Mouse (Mus musculus): Measurements from ENCODE around the gene C1rl. TPM values are rescaled to one million over a fixed set of nuclear protein-coding genes. Genes with fewer than 3 reads are reported as not detected.
"Not testable (repeated sequence)": the region's sequence is repeated elsewhere in the genome, so short reads cannot be mapped to it uniquely, and the experiment has no call there.

Gene C1rl
- polyA plus RNA-seq, 1 experiment from 2014 or later: 0.39 TPM

DNA sequence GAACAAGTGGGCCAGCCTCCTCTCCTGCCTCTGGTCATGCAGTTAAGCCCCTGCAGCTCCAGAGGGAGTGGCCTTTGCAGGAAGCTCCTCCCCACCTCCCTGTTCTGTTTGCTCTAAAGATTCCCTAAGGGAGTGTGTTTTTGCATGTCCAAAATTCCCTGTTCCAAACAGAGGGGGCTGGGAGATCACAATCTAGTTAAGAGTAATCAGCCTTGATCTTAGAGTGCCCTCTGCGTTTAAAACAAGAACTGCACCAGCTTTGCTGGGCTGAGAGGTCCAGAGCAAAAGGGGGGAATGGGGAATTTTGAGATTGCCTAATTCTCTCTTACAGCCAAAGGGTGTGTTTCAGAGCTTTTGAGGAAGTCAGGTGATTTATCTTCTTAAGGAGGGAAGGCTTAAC, 49.4 kb downstream of the C1rl start, which contains the start of gene C1s1:
C1s1 (minus strand) TSS at position 76 of the 400 bp plus-strand sequence.
- WGBS: 4% methylated on average over 1 of the region's 1 CpGs
- H3K4me1 ChIP-seq (ENCODE audit: control insufficient read depth, insufficient read depth, low read depth, low read length); H3K4me3 ChIP-seq (ENCODE audit: low read length); H3K9me3 ChIP-seq (ENCODE audit: control insufficient read depth, low read length); H3K27me3 ChIP-seq (replicated peaks; ENCODE audit: control insufficient read depth, insufficient read depth, low read length); ATAC-seq; H3K36me3 ChIP-seq (ENCODE audit: control insufficient read depth, insufficient read depth, low read length); H3K4me2 ChIP-seq (ENCODE audit: low read length); H3K9ac ChIP-seq (ENCODE audit: low read depth, low read length); H3K27ac ChIP-seq (ENCODE audit: low read depth, low read length): not testable (repeated sequence)

DNA sequence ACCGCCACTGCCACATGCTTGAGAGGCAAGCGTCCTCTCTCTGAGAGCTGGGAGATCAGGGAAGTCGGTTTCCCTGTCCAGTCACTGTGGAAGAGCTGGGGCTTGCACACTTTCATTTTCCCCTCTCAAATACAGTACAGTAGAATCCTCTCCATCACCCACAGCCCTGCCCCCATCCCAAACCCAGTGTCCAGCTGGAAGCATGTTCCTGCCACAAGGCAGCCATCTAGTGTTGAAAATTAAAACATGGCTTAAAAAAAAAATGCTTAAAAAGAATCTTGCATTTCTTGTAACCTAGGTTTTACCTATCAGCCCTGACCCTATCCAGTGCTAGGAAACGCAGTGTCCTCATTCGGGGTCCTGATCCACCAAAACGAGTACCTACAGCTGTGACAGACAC, 51.6 kb downstream of the C1rl start:
- H3K4me1 ChIP-seq (ENCODE audit: control insufficient read depth, insufficient read depth, low read depth, low read length): no peaks in the 10 kb centered on the region
- no peak overlapping the region for H3K27ac ChIP-seq (ENCODE audit: low read depth, low read length)
- H3K4me2 ChIP-seq (ENCODE audit: low read length): no peak overlapping the region
- WGBS: 87% methylated on average over 5 of the region's 6 CpGs
- H3K9me3 ChIP-seq (ENCODE audit: control insufficient read depth, low read length): no peaks in the 10 kb centered on the region
- ATAC-seq: no peak
- H3K36me3 ChIP-seq (ENCODE audit: control insufficient read depth, insufficient read depth, low read length): no peaks in the 10 kb centered on the region
- no peak overlapping the region for H3K9ac ChIP-seq (ENCODE audit: low read depth, low read length)
- H3K4me3 ChIP-seq (ENCODE audit: low read length): no peak overlapping the region
- no peaks in the 10 kb centered on the region for H3K27me3 ChIP-seq (replicated peaks; ENCODE audit: control insufficient read depth, insufficient read depth, low read length)

DNA sequence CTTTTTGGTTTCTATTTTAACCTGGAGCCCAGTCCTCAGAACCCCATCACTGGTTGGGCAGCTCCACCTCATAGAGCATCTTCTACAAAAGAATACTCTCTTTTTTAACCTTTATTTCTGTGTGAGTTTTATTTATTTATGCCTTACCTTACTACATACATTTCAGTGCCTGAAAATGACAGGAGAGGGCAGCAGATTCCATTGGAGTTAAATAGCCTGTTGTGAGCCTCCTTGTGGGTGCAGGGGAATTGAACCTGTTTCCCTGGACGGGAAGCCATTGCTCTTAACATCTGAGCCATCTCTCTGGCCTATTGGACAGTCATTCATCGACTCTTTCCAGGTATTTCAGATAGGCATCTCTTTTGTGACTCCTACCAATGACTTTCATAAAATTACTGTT, 52.5 kb downstream of the C1rl start:
- no peak for ATAC-seq
- WGBS: 89% methylated on average over 2 of the region's 2 CpGs
- H3K9ac ChIP-seq (ENCODE audit: low read depth, low read length): no peak overlapping the region
- H3K4me3 ChIP-seq (ENCODE audit: low read length): no peak overlapping the region
- no peaks in the 10 kb centered on the region for H3K27me3 ChIP-seq (replicated peaks; ENCODE audit: control insufficient read depth, insufficient read depth, low read length)
- H3K9me3 ChIP-seq (ENCODE audit: control insufficient read depth, low read length): 0 out of 2 replicates have a peak, but pooled peaks cover 2% of the 10 kb centered on the region
- H3K27ac ChIP-seq (ENCODE audit: low read depth, low read length): no peak overlapping the region
- H3K4me1 ChIP-seq (ENCODE audit: control insufficient read depth, insufficient read depth, low read depth, low read length): no peaks in the 10 kb centered on the region
- H3K4me2 ChIP-seq (ENCODE audit: low read length): no peak overlapping the region
- H3K36me3 ChIP-seq (ENCODE audit: control insufficient read depth, insufficient read depth, low read length): no peaks in the 10 kb centered on the region

DNA sequence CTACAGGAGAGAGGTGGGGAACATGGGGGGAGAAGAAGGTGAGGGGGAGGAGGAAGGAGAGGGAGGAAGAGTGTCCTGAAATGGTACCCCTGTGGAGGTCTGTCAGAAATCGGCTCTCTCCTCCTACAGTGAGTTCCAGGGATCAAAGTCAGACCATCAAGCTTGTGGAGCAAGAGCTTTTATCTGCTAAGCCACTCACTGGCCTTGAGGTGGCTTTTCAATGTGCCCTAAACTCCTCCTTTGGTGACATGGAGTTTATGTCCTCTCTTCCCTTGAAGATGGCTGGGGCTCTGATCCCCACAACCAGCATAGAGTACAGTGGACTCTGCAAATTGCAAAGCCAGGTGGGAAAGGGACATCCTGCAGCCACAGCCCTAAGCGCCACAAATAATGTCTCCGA, 55.1 kb downstream of the C1rl start:
- not testable (repeated sequence) for H3K9ac ChIP-seq (ENCODE audit: low read depth, low read length); H3K27ac ChIP-seq (ENCODE audit: low read depth, low read length); H3K4me2 ChIP-seq (ENCODE audit: low read length); H3K27me3 ChIP-seq (replicated peaks; ENCODE audit: control insufficient read depth, insufficient read depth, low read length); H3K4me1 ChIP-seq (ENCODE audit: control insufficient read depth, insufficient read depth, low read depth, low read length); H3K36me3 ChIP-seq (ENCODE audit: control insufficient read depth, insufficient read depth, low read length); H3K9me3 ChIP-seq (ENCODE audit: control insufficient read depth, low read length); ATAC-seq; H3K4me3 ChIP-seq (ENCODE audit: low read length)
- 90% methylated on average over 3 of the region's 3 CpGs for WGBS

DNA sequence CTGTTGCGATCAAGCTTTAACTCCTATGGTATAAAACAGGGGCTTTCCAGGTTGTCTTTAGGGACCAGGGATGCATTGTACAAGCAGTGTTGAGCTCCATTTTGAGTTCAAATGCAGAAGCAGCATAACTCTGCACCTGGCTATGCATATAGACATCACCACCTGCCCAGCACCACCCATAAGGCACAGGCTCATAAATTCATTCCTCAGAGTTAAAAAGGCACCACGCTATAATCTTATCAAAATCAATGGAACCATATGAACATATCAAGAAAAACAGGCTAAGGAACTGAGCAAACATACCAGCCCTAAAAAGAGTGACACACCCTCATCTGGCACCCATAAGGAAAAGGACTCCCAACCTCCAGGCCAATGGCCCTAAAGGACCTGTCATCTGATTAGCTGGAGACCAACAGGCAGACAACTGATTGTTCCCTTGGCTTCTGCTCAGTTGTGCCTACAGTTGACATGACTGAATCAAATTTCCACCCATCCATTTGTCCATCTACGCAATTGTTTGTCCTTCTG, 56.2 kb downstream of the C1rl start:
- Histone ChIP-seq H3K4me1 (ENCODE audit: control insufficient read depth, insufficient read depth, low read depth, low read length) (no peaks in the 10 kb centered on the region), H3K4me3 (ENCODE audit: low read length) (no peak overlapping the region), H3K9ac (ENCODE audit: low read depth, low read length) (no peak overlapping the region), H3K27ac (ENCODE audit: low read depth, low read length) (no peak overlapping the region), H3K36me3 (ENCODE audit: control insufficient read depth, insufficient read depth, low read length) (no peaks in the 10 kb centered on the region), H3K4me2 (ENCODE audit: low read length) (no peak overlapping the region), H3K27me3 (replicated peaks; ENCODE audit: control insufficient read depth, insufficient read depth, low read length) (no peaks in the 10 kb centered on the region), H3K9me3 (ENCODE audit: control insufficient read depth, low read length) (peaks cover 7% of the 10 kb centered on the region)
- 87% methylated on average over 3 of the region's 3 CpGs for WGBS
- no peak for ATAC-seq

DNA sequence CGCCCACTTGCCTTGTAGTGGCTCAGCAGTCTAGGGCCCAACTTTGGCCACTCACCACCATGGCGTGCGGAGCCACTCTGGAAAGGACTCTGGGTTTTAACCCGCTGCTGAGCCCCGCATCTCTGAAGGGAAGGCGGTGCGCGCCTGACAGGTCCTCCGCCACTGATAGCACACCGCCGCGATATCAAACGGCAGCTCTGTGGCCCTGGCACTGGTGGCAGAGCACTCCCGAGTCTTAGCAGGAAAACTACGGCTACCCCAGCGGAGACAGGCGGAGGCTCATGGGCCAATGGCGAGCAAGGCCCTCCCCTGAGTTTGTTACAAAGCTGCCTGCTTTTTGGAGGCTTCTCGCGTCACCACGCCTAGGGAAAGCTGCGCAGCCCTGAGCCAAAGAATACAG, 59.9 kb downstream of the C1rl start:
- Histone ChIP-seq H3K36me3 (ENCODE audit: control insufficient read depth, insufficient read depth, low read length) (no peaks in the 10 kb centered on the region), H3K27ac (ENCODE audit: low read depth, low read length) (no peak overlapping the region), H3K4me2 (ENCODE audit: low read length) (no peak overlapping the region), H3K9ac (ENCODE audit: low read depth, low read length) (no peak overlapping the region), H3K4me1 (ENCODE audit: control insufficient read depth, insufficient read depth, low read depth, low read length) (no peaks in the 10 kb centered on the region), H3K4me3 (ENCODE audit: low read length) (no peak overlapping the region), H3K9me3 (ENCODE audit: control insufficient read depth, low read length) (peaks cover 7% of the 10 kb centered on the region), H3K27me3 (replicated peaks; ENCODE audit: control insufficient read depth, insufficient read depth, low read length) (no peaks in the 10 kb centered on the region)
- ATAC-seq: no peak
- 73% methylated on average over 22 of the region's 22 CpGs for WGBS

DNA sequence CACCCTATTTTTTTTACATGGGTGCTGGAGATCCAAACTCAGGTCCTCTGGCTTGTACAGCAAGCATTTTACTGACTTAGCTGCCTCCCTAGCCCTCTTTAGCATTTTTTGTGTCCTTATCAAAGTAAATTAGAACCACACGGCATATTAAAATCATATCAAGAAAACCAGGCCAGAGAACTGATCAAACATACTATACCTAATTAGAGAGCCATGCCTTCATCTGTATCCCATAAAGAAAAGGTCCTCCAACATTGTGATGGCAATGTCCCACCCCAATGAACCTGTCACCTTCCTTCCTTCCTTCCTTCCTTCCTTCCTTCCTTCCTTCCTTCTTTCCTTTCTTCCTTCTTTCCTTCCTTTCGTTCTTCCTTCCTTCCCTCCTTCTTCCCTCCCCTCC, 63.0 kb downstream of the C1rl start:
- not testable (repeated sequence) for H3K4me3 ChIP-seq (ENCODE audit: low read length); H3K9ac ChIP-seq (ENCODE audit: low read depth, low read length); H3K4me2 ChIP-seq (ENCODE audit: low read length); H3K27ac ChIP-seq (ENCODE audit: low read depth, low read length); H3K4me1 ChIP-seq (ENCODE audit: control insufficient read depth, insufficient read depth, low read depth, low read length); ATAC-seq; H3K9me3 ChIP-seq (ENCODE audit: control insufficient read depth, low read length); H3K36me3 ChIP-seq (ENCODE audit: control insufficient read depth, insufficient read depth, low read length); H3K27me3 ChIP-seq (replicated peaks; ENCODE audit: control insufficient read depth, insufficient read depth, low read length)
- 82% methylated on average over 2 of the region's 2 CpGs for WGBS

Other genes starting within 250 kb of the C1rl start
- gene Cd163, start 188.5 kb upstream of the C1rl start, polyA plus RNA-seq (2015; fragmentation: Nextera tagmentation; extraction: Ambion mirVana): 1.1 and 1.3 TPM in 2 replicates
- 64.4 and 67.0 TPM in 2 replicates for gene Pex5, start 78.0 kb upstream of the C1rl start, polyA plus RNA-seq (2015; fragmentation: Nextera tagmentation; extraction: Ambion mirVana)
- gene Clstn3, start 28.3 kb upstream of the C1rl start, polyA plus RNA-seq (2015; fragmentation: Nextera tagmentation; extraction: Ambion mirVana): 174 and 180 TPM in 2 replicates
- 0.23 and 0.70 TPM in 2 replicates for gene C1ra, start 19.3 kb downstream of the C1rl start, polyA plus RNA-seq (2015; fragmentation: Nextera tagmentation; extraction: Ambion mirVana)
- 0.49 and 1.3 TPM in 2 replicates for gene C1s1, start 49.2 kb downstream of the C1rl start, polyA plus RNA-seq (2015; fragmentation: Nextera tagmentation; extraction: Ambion mirVana)
- gene C1rb, start 77.2 kb downstream of the C1rl start, polyA plus RNA-seq (2015; fragmentation: Nextera tagmentation; extraction: Ambion mirVana): 0.09 TPM in 1 of 2 replicates, not detected in the other
- 0.10 TPM in 1 of 2 replicates, not detected in the other for gene C1s2, start 143.0 kb downstream of the C1rl start, polyA plus RNA-seq (2015; fragmentation: Nextera tagmentation; extraction: Ambion mirVana)
- gene Lpcat3, start 169.9 kb downstream of the C1rl start, polyA plus RNA-seq (2015; fragmentation: Nextera tagmentation; extraction: Ambion mirVana): 51.1 and 53.7 TPM in 2 replicates
- gene Emg1, start 219.1 kb downstream of the C1rl start, polyA plus RNA-seq (2015; fragmentation: Nextera tagmentation; extraction: Ambion mirVana): 104 and 108 TPM in 2 replicates
- gene Phb2, start 219.2 kb downstream of the C1rl start, polyA plus RNA-seq (2015; fragmentation: Nextera tagmentation; extraction: Ambion mirVana): 249 and 250 TPM in 2 replicates
- 4.8 and 4.9 TPM in 2 replicates for gene Ptpn6, start 245.6 kb downstream of the C1rl start, polyA plus RNA-seq (2015; fragmentation: Nextera tagmentation; extraction: Ambion mirVana)
- 587 and 645 TPM in 2 replicates for gene Grcc10, start 248.3 kb downstream of the C1rl start, polyA plus RNA-seq (2015; fragmentation: Nextera tagmentation; extraction: Ambion mirVana)

Measured in hindbrain, embryonic 16.5 days (tissue).